Mouse (Mus musculus): ENCODE results near the gene Ccl7. TPM values are rescaled to one million over a fixed set of nuclear protein-coding genes. Genes with fewer than 3 reads are reported as not detected.

Gene Ccl7
- polyA plus RNA-seq, 1 experiment from 2014 or later = 0.37 TPM

GRCm38 (mm10) chr11:82047746-82048415 lies 2.4 kb downstream of the Ccl7 start:
- Histone ChIP-seq H3K27me3 (replicated peaks; ENCODE audit: control insufficient read depth, insufficient read depth, low read length) (no peaks in the 10 kb centered on the region), H3K9ac (replicated peaks; ENCODE audit: low read depth, low read length) (no peak overlapping the region), H3K9me3 (ENCODE audit: control insufficient read depth, low read length) (no peaks in the 10 kb centered on the region), H3K27ac (ENCODE audit: low read length) (no peak overlapping the region), H3K4me1 (replicated peaks; ENCODE audit: control insufficient read depth, insufficient read depth, low read length) (no peaks in the 10 kb centered on the region), H3K4me3 (replicated peaks; ENCODE audit: low read length) (no peak overlapping the region), H3K36me3 (ENCODE audit: control insufficient read depth, insufficient read depth) (no peaks in the 10 kb centered on the region), H3K4me2 (ENCODE audit: low read length) (no peak overlapping the region)
- WGBS = 53% methylated on average over 6 of the region's 6 CpGs
- no peak for ATAC-seq

GRCm38 (mm10) chr11:82053849-82054248 lies 8.3 kb downstream of the Ccl7 start:
- H3K4me1 ChIP-seq (replicated peaks; ENCODE audit: control insufficient read depth, insufficient read depth, low read length) = no peaks in the 10 kb centered on the region
- H3K4me3 ChIP-seq (replicated peaks; ENCODE audit: low read length) = no peak overlapping the region
- H3K27me3 ChIP-seq (replicated peaks; ENCODE audit: control insufficient read depth, insufficient read depth, low read length) = no peaks in the 10 kb centered on the region
- H3K9me3 ChIP-seq (ENCODE audit: control insufficient read depth, low read length) = no peaks in the 10 kb centered on the region
- no peak overlapping the region for H3K9ac ChIP-seq (replicated peaks; ENCODE audit: low read depth, low read length)
- no peak for ATAC-seq
- 91% methylated on average over 7 of the region's 7 CpGs for WGBS
- no peak overlapping the region for H3K27ac ChIP-seq (ENCODE audit: low read length)
- no peak overlapping the region for H3K4me2 ChIP-seq (ENCODE audit: low read length)
- H3K36me3 ChIP-seq (ENCODE audit: control insufficient read depth, insufficient read depth) = no peaks in the 10 kb centered on the region

GRCm38 (mm10) chr11:82057646-82058045 lies 12.1 kb downstream of the Ccl7 start, which contains the start of gene Ccl11:
Gene Ccl11, plus strand, starts transcription at chr11:82057823.
- no peak within 1 kb of the TSS for H3K9ac ChIP-seq (replicated peaks; ENCODE audit: low read depth, low read length)
- no peaks in the 10 kb centered on the region for H3K36me3 ChIP-seq (ENCODE audit: control insufficient read depth, insufficient read depth)
- no peaks in the 10 kb centered on the region for H3K9me3 ChIP-seq (ENCODE audit: control insufficient read depth, low read length)
- H3K4me2 ChIP-seq (ENCODE audit: low read length) = no peak within 1 kb of the TSS
- ATAC-seq = no peak
- 82% methylated on average over 6 of the region's 6 CpGs for WGBS
- H3K27me3 ChIP-seq (replicated peaks; ENCODE audit: control insufficient read depth, insufficient read depth, low read length) = no peaks in the 10 kb centered on the region
- H3K27ac ChIP-seq (ENCODE audit: low read length) = no peak within 1 kb of the TSS
- no peak within 1 kb of the TSS for H3K4me3 ChIP-seq (replicated peaks; ENCODE audit: low read length)
- no peaks in the 10 kb centered on the region for H3K4me1 ChIP-seq (replicated peaks; ENCODE audit: control insufficient read depth, insufficient read depth, low read length)

- no peak overlapping the region for H3K4me3 ChIP-seq (replicated peaks; ENCODE audit: low read length)
- WGBS = 58% methylated on average over 3 of the region's 3 CpGs
- no peak for ATAC-seq
Observed at GRCm38 (mm10) chr11:82062226-82062625, 16.7 kb downstream of the Ccl7 start.

GRCm38 (mm10) chr11:82063454-82063853 lies 17.9 kb downstream of the Ccl7 start:
- Histone ChIP-seq H3K4me1 (replicated peaks; ENCODE audit: control insufficient read depth, insufficient read depth, low read length) (no peaks in the 10 kb centered on the region), H3K4me2 (ENCODE audit: low read length) (no peak overlapping the region), H3K27me3 (replicated peaks; ENCODE audit: control insufficient read depth, insufficient read depth, low read length) (no peaks in the 10 kb centered on the region), H3K9ac (replicated peaks; ENCODE audit: low read depth, low read length) (no peak overlapping the region), H3K4me3 (replicated peaks; ENCODE audit: low read length) (no peak overlapping the region), H3K36me3 (ENCODE audit: control insufficient read depth, insufficient read depth) (no peaks in the 10 kb centered on the region), H3K27ac (ENCODE audit: low read length) (no peak overlapping the region), H3K9me3 (ENCODE audit: control insufficient read depth, low read length) (no peaks in the 10 kb centered on the region)
- no peak for ATAC-seq
- 73% methylated on average over 2 of the region's 2 CpGs for WGBS

More at GRCm38 (mm10) chr11:82062226-82062625, 16.7 kb downstream of the Ccl7 start:
- Histone ChIP-seq H3K4me2 (ENCODE audit: low read length) (no peak overlapping the region), H3K27me3 (replicated peaks; ENCODE audit: control insufficient read depth, insufficient read depth, low read length) (no peaks in the 10 kb centered on the region), H3K9ac (replicated peaks; ENCODE audit: low read depth, low read length) (no peak overlapping the region), H3K9me3 (ENCODE audit: control insufficient read depth, low read length) (no peaks in the 10 kb centered on the region), H3K4me1 (replicated peaks; ENCODE audit: control insufficient read depth, insufficient read depth, low read length) (no peaks in the 10 kb centered on the region), H3K36me3 (ENCODE audit: control insufficient read depth, insufficient read depth) (no peaks in the 10 kb centered on the region), H3K27ac (ENCODE audit: low read length) (no peak overlapping the region)

- 88% methylated on average over 7 of the region's 7 CpGs for WGBS
Observed at GRCm38 (mm10) chr11:82066953-82067571, 21.6 kb downstream of the Ccl7 start.

GRCm38 (mm10) chr11:82071076-82071475 lies 25.6 kb downstream of the Ccl7 start:
- Histone ChIP-seq H3K9ac (replicated peaks; ENCODE audit: low read depth, low read length) (no peak overlapping the region), H3K27me3 (replicated peaks; ENCODE audit: control insufficient read depth, insufficient read depth, low read length) (no peaks in the 10 kb centered on the region), H3K27ac (ENCODE audit: low read length) (no peak overlapping the region), H3K9me3 (ENCODE audit: control insufficient read depth, low read length) (no peaks in the 10 kb centered on the region), H3K4me2 (ENCODE audit: low read length) (no peak overlapping the region), H3K36me3 (ENCODE audit: control insufficient read depth, insufficient read depth) (no peaks in the 10 kb centered on the region), H3K4me3 (replicated peaks; ENCODE audit: low read length) (no peak overlapping the region), H3K4me1 (replicated peaks; ENCODE audit: control insufficient read depth, insufficient read depth, low read length) (no peaks in the 10 kb centered on the region)
- no peak for ATAC-seq
- WGBS = 78% methylated on average over 3 of the region's 3 CpGs

More at GRCm38 (mm10) chr11:82066953-82067571, 21.6 kb downstream of the Ccl7 start:
- no peak overlapping the region for H3K9ac ChIP-seq (replicated peaks; ENCODE audit: low read depth, low read length)
- no peak overlapping the region for H3K4me3 ChIP-seq (replicated peaks; ENCODE audit: low read length)
- ATAC-seq = no peak
- H3K27ac ChIP-seq (ENCODE audit: low read length) = no peak overlapping the region
- no peaks in the 10 kb centered on the region for H3K27me3 ChIP-seq (replicated peaks; ENCODE audit: control insufficient read depth, insufficient read depth, low read length)
- no peak overlapping the region for H3K4me2 ChIP-seq (ENCODE audit: low read length)
- no peaks in the 10 kb centered on the region for H3K36me3 ChIP-seq (ENCODE audit: control insufficient read depth, insufficient read depth)
- no peaks in the 10 kb centered on the region for H3K9me3 ChIP-seq (ENCODE audit: control insufficient read depth, low read length)
- no peaks in the 10 kb centered on the region for H3K4me1 ChIP-seq (replicated peaks; ENCODE audit: control insufficient read depth, insufficient read depth, low read length)

GRCm38 (mm10) chr11:82072374-82072773 lies 26.9 kb downstream of the Ccl7 start:
- Histone ChIP-seq H3K4me3 (replicated peaks; ENCODE audit: low read length) (no peak overlapping the region), H3K27ac (ENCODE audit: low read length) (no peak overlapping the region), H3K27me3 (replicated peaks; ENCODE audit: control insufficient read depth, insufficient read depth, low read length) (no peaks in the 10 kb centered on the region), H3K36me3 (ENCODE audit: control insufficient read depth, insufficient read depth) (no peaks in the 10 kb centered on the region), H3K4me2 (ENCODE audit: low read length) (no peak overlapping the region), H3K4me1 (replicated peaks; ENCODE audit: control insufficient read depth, insufficient read depth, low read length) (no peaks in the 10 kb centered on the region), H3K9me3 (ENCODE audit: control insufficient read depth, low read length) (no peaks in the 10 kb centered on the region), H3K9ac (replicated peaks; ENCODE audit: low read depth, low read length) (no peak overlapping the region)
- 75% methylated on average over 1 of the region's 1 CpGs for WGBS
- no peak for ATAC-seq

- H3K9ac ChIP-seq (replicated peaks; ENCODE audit: low read depth, low read length) = no peak overlapping the region
- H3K27me3 ChIP-seq (replicated peaks; ENCODE audit: control insufficient read depth, insufficient read depth, low read length) = no peaks in the 10 kb centered on the region
- no peaks in the 10 kb centered on the region for H3K4me1 ChIP-seq (replicated peaks; ENCODE audit: control insufficient read depth, insufficient read depth, low read length)
- no peaks in the 10 kb centered on the region for H3K36me3 ChIP-seq (ENCODE audit: control insufficient read depth, insufficient read depth)
- 93% methylated on average over 3 of the region's 3 CpGs for WGBS
- ATAC-seq = no peak
- no peak overlapping the region for H3K4me2 ChIP-seq (ENCODE audit: low read length)
- H3K9me3 ChIP-seq (ENCODE audit: control insufficient read depth, low read length) = no peaks in the 10 kb centered on the region
- no peak overlapping the region for H3K4me3 ChIP-seq (replicated peaks; ENCODE audit: low read length)
- no peak overlapping the region for H3K27ac ChIP-seq (ENCODE audit: low read length)
Observed at GRCm38 (mm10) chr11:82072984-82073383, 27.5 kb downstream of the Ccl7 start.
